Mouse (Mus musculus): ENCODE results near the gene Tas1r1. TPM values are rescaled to one million over a fixed set of nuclear protein-coding genes. Genes with fewer than 3 reads are reported as not detected.

Gene Tas1r1
- 0.23 and 0.30 TPM in 2 replicates for polyA plus RNA-seq (2014; fragmentation: Nextera tagmentation; extraction: Ambion mirVana)

- ATAC-seq (ENCODE audit: insufficient read depth) (peak; percentile 19; the same call in 1 of the 2 replicates), DNase-seq (no peak)
- Histone ChIP-seq H3K9ac (peak within 1 kb of the TSS; percentile 89), H3K4me3 (ENCODE audit: low read depth, low read length) (peak within 1 kb of the TSS; percentile 99), H3K4me2 (peak within 1 kb of the TSS; percentile 93), H3K4me1 (ENCODE audit: insufficient read depth) (no peaks in the 10 kb centered on the region), H3K27ac (ENCODE audit: low read depth) (no peak within 1 kb of the TSS; the same call in 1 of the 2 replicates), H3K9me3 (ENCODE audit: low read depth, low read length) (no peaks in the 10 kb centered on the region), H3K27me3 (ENCODE audit: insufficient read depth, low read length) (no peaks in the 10 kb centered on the region), H3K36me3 (ENCODE audit: insufficient read depth) (peaks cover 25% of the 10 kb centered on the region)
- 40% methylated on average over 10 of the region's 10 CpGs for WGBS
- TF ChIP-seq CTCF (IDR thresholded peaks at IDR 0.05; ENCODE audit: low read depth): no peak
These were observed at the start of gene Tas1r1 for GRCm38 (mm10) chr4:152038225-152038984. Gene Tas1r1, minus strand, starts transcription at chr4:152038568.

- no peaks in the 10 kb centered on the region for H3K9me3 ChIP-seq (ENCODE audit: low read depth, low read length)
- peak overlapping the region; percentile 81; the same call in 1 of the 2 replicates for H3K4me3 ChIP-seq (ENCODE audit: low read depth, low read length)
- H3K27me3 ChIP-seq (ENCODE audit: insufficient read depth, low read length): no peaks in the 10 kb centered on the region
- no peak overlapping the region; the same call in 1 of the 2 replicates for H3K9ac ChIP-seq
- no peak overlapping the region for H3K27ac ChIP-seq (ENCODE audit: low read depth)
- TF ChIP-seq CTCF (IDR thresholded peaks at IDR 0.05; ENCODE audit: low read depth): no peak
- peak overlapping the region; percentile 80 for H3K4me2 ChIP-seq
- H3K36me3 ChIP-seq (ENCODE audit: insufficient read depth): 0 out of 2 replicates have a peak, but pooled peaks cover 4% of the 10 kb centered on the region
- no peak for DNase-seq
- no peak for ATAC-seq (ENCODE audit: insufficient read depth)
- WGBS: 32% methylated on average over 4 of the region's 4 CpGs
- H3K4me1 ChIP-seq (ENCODE audit: insufficient read depth): peaks cover 12% of the 10 kb centered on the region; the same call in 1 of the 2 replicates
These were observed 49.8 kb upstream of the Tas1r1 start for GRCm38 (mm10) chr4:152088133-152088532.

GRCm38 (mm10) chr4:152087211-152088081 is 49.1 kb upstream of the Tas1r1 start:
- 5% methylated on average over 12 of the region's 12 CpGs for WGBS
- Histone ChIP-seq H3K9ac (peak overlapping the region; percentile 75), H3K4me2 (peak overlapping the region; percentile 80), H3K4me3 (ENCODE audit: low read depth, low read length) (peak overlapping the region; percentile 81), H3K36me3 (ENCODE audit: insufficient read depth) (0 out of 2 replicates have a peak, but pooled peaks cover 4% of the 10 kb centered on the region), H3K27me3 (ENCODE audit: insufficient read depth, low read length) (no peaks in the 10 kb centered on the region), H3K27ac (ENCODE audit: low read depth) (0 out of 2 replicates have a peak overlapping the region, but pooled peaks have one; percentile 42), H3K4me1 (ENCODE audit: insufficient read depth) (peaks cover 12% of the 10 kb centered on the region; the same call in 1 of the 2 replicates), H3K9me3 (ENCODE audit: low read depth, low read length) (no peaks in the 10 kb centered on the region)
- peak; percentile 19 for ATAC-seq (ENCODE audit: insufficient read depth)
- DNase-seq: no peak
- no peak for TF ChIP-seq CTCF (IDR thresholded peaks at IDR 0.05; ENCODE audit: low read depth)

GRCm38 (mm10) chr4:152086505-152087210 is 48.3 kb upstream of the Tas1r1 start:
- peaks cover 12% of the 10 kb centered on the region; the same call in 1 of the 2 replicates for H3K4me1 ChIP-seq (ENCODE audit: insufficient read depth)
- H3K4me2 ChIP-seq: peak overlapping the region; percentile 80
- ATAC-seq (ENCODE audit: insufficient read depth) (peak; percentile 88), DNase-seq (peak; percentile 71)
- no peaks in the 10 kb centered on the region for H3K9me3 ChIP-seq (ENCODE audit: low read depth, low read length)
- no peaks in the 10 kb centered on the region for H3K27me3 ChIP-seq (ENCODE audit: insufficient read depth, low read length)
- 0 out of 2 replicates have a peak, but pooled peaks cover 4% of the 10 kb centered on the region for H3K36me3 ChIP-seq (ENCODE audit: insufficient read depth)
- under 1% methylated on average over 59 of the region's 92 CpGs for WGBS
- H3K4me3 ChIP-seq (ENCODE audit: low read depth, low read length): peak overlapping the region; percentile 81
- TF ChIP-seq CTCF (IDR thresholded peaks at IDR 0.05; ENCODE audit: low read depth): no peak
- peak overlapping the region; percentile 75 for H3K9ac ChIP-seq
- peak overlapping the region; percentile 42; the same call in 1 of the 2 replicates for H3K27ac ChIP-seq (ENCODE audit: low read depth)

GRCm38 (mm10) chr4:152084616-152085015 is 46.2 kb upstream of the Tas1r1 start:
- no peak for DNase-seq
- Histone ChIP-seq H3K27me3 (ENCODE audit: insufficient read depth, low read length) (no peaks in the 10 kb centered on the region), H3K9me3 (ENCODE audit: low read depth, low read length) (no peaks in the 10 kb centered on the region), H3K9ac (no peak overlapping the region), H3K27ac (ENCODE audit: low read depth) (no peak overlapping the region), H3K4me1 (ENCODE audit: insufficient read depth) (peaks cover 12% of the 10 kb centered on the region; the same call in 1 of the 2 replicates), H3K36me3 (ENCODE audit: insufficient read depth) (0 out of 2 replicates have a peak, but pooled peaks cover under 1% of the 10 kb centered on the region), H3K4me3 (ENCODE audit: low read depth, low read length) (no peak overlapping the region), H3K4me2 (no peak overlapping the region)
- 74% methylated on average over 7 of the region's 7 CpGs for WGBS
- no peak for TF ChIP-seq CTCF (IDR thresholded peaks at IDR 0.05; ENCODE audit: low read depth)
- no peak for ATAC-seq (ENCODE audit: insufficient read depth)

- Histone ChIP-seq H3K27me3 (ENCODE audit: insufficient read depth, low read length) (no peaks in the 10 kb centered on the region), H3K4me1 (ENCODE audit: insufficient read depth) (peaks cover 12% of the 10 kb centered on the region; the same call in 1 of the 2 replicates), H3K9me3 (ENCODE audit: low read depth, low read length) (no peaks in the 10 kb centered on the region), H3K27ac (ENCODE audit: low read depth) (no peak overlapping the region), H3K4me2 (no peak overlapping the region), H3K9ac (no peak overlapping the region), H3K36me3 (ENCODE audit: insufficient read depth) (no peaks in the 10 kb centered on the region), H3K4me3 (ENCODE audit: low read depth, low read length) (no peak overlapping the region)
- DNase-seq: no peak
- no peak for ATAC-seq (ENCODE audit: insufficient read depth)
- WGBS: 53% methylated on average over 7 of the region's 7 CpGs
- no peak for TF ChIP-seq CTCF (IDR thresholded peaks at IDR 0.05; ENCODE audit: low read depth)
These were observed 45.3 kb upstream of the Tas1r1 start for GRCm38 (mm10) chr4:152083611-152084220.
